Mouse (Mus musculus): ENCODE results near the gene Dlgap3.

The Dlgap3 gene

GRCm38 (mm10) chr4:127168914-127169345 lies at the start of gene Dlgap3:
TSS of gene Dlgap3 (plus strand) at chr4:127169204.
- no peak for DNase-seq (ENCODE audit: low spot score)

- no peak for DNase-seq (ENCODE audit: low spot score)
Measured at GRCm38 (mm10) chr4:127123391-127123790, 45.6 kb upstream of the Dlgap3 start, which contains the start of gene Tmem35b. TSS of gene Tmem35b (plus strand) at chr4:127123691.

DNA sequence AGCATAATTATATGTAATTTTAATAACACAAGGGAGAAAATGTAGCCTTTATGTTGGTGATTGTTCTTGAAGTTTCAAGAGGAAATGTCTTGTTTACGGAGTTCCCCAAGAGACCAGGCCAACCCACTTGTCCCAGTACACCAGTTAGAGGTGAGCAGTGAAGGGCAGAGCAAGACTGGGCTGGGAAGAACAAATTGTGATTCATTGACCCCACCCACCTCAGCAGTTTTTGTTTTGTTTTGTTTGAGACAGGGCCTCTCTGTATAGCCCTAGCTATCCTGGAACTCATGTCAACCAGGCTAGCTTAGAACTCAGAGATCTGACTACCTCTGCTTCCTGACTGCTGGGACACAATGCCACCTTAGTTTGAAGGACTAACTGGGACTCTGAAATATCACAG lies 44.7 kb upstream of the Dlgap3 start:
- no peak for DNase-seq (ENCODE audit: low spot score)

DNA sequence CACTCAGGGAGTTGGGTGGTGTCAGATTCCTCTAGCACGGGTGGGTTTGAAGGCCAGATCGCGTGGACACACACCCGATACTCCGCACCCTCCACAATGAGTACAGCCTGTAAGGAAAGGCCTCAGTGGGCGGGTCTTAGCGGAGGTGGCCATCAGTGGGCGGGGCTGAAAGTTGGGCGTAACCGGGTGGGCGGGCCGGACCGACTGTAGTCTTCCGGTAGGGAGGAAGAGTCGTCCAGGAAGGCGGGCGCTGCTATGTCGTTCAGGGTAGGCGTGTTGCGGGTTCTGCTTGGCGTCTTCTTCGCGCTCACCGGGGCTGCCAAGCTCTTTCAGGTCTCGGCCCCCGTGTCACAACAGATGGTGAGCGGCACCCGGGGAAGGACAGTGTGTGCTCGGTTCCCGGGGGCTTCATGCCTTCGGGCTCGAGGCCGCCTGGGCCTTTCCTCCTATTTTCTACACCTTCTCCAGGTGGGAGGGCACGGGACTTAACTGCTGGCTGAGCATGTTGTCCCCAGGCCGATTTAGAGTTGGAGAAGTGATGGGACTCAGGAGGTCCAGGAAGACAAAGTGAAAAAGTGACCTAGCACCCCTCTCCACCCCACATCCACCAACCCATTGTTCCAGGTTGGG lies 43.1 kb upstream of the Dlgap3 start:
- DNase-seq (ENCODE audit: low spot score), result peak; percentile 68

DNA sequence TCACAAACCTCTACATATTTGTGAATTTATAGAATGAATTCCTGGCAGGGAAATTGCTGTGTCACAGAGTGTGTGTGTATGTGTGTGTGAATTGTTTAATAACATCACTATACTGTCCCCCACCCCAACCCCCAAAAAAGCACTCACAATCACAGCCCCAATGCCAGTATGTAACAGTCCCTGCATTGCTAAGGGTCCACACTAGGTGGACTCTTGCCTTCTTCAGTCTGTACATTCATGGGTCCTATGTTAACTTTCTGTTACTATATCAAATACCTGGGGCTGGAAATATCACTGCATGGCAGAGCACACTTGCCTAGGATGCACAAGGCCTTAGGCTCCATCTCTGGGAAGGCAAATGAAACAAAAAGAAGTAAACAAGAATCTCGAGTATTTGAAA lies 34.3 kb upstream of the Dlgap3 start:
- DNase-seq (ENCODE audit: low spot score), result no peak

GRCm38 (mm10) chr4:127137591-127137990 lies 31.4 kb upstream of the Dlgap3 start:
- DNase-seq (ENCODE audit: low spot score), result no peak

DNA sequence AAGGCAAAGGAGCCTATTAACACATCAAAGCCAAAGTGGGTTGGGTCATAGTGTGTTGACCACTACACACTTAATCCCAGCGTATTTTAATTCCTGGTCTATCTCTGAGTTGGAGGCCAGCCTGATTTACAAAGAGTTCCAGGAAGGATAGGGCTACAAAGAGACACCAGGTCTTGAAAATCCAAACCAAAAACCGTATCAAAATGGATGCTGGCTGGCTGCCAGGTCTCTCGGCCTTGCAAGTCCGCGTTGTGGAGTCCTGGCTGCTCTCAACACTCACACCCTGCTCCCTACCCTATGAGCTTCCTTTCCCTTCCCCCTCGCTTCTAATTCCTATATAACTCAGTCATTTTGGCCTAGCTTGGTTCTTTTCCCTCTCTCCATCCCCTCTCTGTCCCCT lies 30.5 kb upstream of the Dlgap3 start:
- DNase-seq (ENCODE audit: low spot score), result no peak

DNA sequence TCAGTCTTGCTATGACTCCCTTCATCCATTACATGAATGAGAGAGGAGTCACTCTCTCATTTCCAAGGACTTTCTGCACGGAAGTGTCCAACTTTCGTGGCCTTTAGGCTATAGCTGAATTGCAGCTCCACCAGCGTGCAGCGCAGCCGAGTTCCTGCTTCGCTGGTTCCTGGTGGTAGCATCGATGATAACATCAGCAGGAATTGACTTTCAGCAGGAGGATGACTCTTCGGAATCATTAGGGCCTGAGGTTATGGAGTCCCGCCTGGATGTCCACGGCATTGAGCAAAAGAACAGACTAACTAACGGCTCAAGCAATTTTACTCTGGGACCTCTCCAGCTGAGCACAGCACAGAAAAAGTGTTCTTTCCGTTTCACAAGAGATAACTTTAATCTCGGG lies 19.0 kb upstream of the Dlgap3 start:
- DNase-seq (ENCODE audit: low spot score), result no peak

- no peak for DNase-seq (ENCODE audit: low spot score)
Measured at GRCm38 (mm10) chr4:127153345-127153744, 15.7 kb upstream of the Dlgap3 start.

DNA sequence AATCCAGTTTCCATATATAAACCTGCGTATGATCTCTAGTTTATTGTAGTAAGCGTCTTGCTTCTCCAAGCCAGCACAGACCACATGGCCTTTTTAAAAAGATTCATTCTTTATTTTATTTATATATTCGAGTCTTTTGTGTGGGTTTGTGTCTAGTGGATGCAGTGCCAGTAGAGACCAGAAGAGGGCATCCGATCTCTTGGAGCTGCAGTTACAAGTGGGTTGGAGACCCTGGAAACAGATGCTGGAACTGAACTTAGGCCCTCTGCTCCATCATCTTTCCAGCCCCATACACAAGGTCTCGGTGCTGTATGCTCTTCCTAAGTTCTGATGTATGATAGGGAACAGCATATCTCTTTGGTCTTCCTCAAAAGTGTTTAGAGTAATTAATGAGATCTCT lies 13.2 kb upstream of the Dlgap3 start:
- DNase-seq (ENCODE audit: low spot score), result no peak

GRCm38 (mm10) chr4:127157746-127158145 lies 11.3 kb upstream of the Dlgap3 start:
- no peak for DNase-seq (ENCODE audit: low spot score)

DNA sequence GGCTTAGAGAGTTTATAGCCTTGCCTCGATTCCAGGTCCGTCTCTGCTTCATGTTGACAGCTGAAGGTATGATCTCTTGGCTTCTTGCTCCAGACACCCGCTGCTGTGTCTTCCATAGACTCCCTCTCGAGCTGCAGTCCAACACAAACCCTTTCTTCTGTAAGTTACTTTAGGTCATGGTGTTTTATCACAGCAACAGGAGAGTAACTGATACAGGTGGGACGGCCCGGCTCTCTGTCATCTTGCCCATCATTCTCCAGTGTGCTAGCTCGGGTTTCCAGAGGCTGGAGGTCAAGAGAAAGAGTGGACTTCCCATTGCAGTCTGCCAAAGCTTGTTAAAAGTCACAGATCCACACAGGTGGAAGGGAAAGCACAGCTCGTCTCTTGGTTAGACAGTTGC lies 5.1 kb upstream of the Dlgap3 start:
- DNase-seq (ENCODE audit: low spot score), result no peak

- DNase-seq (ENCODE audit: low spot score), result no peak
Measured at GRCm38 (mm10) chr4:127167096-127167495, 1.9 kb upstream of the Dlgap3 start.

GRCm38 (mm10) chr4:127167731-127168130 lies 1.3 kb upstream of the Dlgap3 start:
- DNase-seq (ENCODE audit: low spot score), result no peak

GRCm38 (mm10) chr4:127168211-127168913 lies 642 bp upstream of the Dlgap3 start:
- peak; percentile 56 for DNase-seq (ENCODE audit: low spot score)

- DNase-seq (ENCODE audit: low spot score), result peak; percentile 33
Measured at GRCm38 (mm10) chr4:127169346-127170221, 580 bp downstream of the Dlgap3 start.

GRCm38 (mm10) chr4:127170866-127171265 lies 1.9 kb downstream of the Dlgap3 start:
- DNase-seq (ENCODE audit: low spot score), result peak; percentile 48

DNA sequence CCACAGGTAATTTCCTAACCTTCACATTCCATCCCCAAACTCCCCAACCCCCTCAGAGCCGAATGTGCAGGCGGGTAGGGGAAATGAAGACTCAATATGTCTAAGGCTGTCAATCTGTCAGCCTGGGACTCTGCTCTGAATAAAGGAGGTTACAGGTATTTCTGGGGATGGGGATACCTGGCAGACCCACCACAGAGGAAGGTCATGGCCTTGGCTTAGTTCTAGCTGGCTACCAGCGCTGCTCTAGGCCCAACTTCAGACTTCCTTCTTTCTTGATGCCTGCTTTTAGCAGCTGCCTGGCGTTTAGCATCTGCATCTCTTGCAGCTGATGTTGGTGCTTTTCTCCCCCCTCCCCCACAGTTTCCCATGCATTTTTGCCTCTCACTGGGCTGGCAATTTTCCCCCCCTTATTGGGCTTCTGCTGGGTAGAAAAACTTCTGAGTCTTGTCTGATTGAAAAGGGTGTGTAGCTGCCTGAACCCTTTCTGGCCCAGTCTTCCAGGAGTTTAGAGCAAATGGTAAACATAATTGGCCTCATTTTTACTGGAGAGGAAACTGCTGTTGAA lies 2.4 kb downstream of the Dlgap3 start:
- DNase-seq (ENCODE audit: low spot score), result no peak

GRCm38 (mm10) chr4:127172119-127172518 lies 3.1 kb downstream of the Dlgap3 start:
- DNase-seq (ENCODE audit: low spot score), result no peak

- DNase-seq (ENCODE audit: low spot score), result no peak
Measured at GRCm38 (mm10) chr4:127172614-127173013, 3.6 kb downstream of the Dlgap3 start.

DNA sequence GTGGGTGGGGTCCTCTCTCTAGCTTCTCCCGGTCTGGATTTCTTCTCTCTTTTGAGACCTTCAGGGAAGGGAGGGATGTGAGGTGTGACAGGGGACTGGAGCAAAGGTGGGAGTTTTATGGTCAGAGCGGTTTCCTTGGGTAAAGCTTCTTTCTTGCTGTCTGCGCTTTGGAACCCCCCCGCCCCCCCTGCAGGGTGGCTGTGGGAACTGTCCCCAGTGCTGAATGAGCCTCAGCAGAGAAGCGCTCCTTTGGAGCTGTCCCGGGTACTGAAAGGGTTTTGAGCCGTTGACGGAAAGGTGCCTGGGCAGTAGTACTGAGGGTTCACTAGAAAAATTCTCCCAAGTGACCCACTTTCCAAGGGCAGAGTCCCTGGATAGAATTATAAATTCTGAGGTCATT lies 4.5 kb downstream of the Dlgap3 start:
- DNase-seq (ENCODE audit: low spot score), result peak; percentile 31
